Mouse (Mus musculus): ENCODE data around the gene Sptan1. TPM values are rescaled to one million over a fixed set of nuclear protein-coding genes. Genes with fewer than 3 reads are reported as not detected.

Sptan1 gene
- total and polyA plus RNA-seq, 3 experiments, result 26.2 to 29.5 TPM; not detected in 1

DNA sequence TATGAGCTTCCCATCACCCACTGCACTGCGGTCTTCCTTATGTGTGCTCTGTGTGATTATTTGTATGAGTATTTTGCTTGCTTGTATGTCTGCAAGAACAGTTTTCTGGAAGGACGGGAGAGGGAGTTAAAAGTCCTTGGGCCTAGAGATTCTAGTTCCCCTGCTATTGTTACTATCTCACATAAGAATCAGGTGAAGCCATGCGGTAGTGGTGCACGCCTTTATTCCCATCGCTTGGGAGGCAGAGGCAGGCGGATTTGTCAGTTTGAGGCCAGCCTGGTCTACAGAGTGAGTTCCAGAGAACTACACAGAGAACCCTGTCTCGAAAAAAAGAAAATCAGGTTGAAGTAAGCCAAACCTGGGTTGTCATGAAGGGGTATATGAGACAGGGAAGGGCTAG is 107.5 kb downstream of the Sptan1 start:
- Histone ChIP-seq H3K27ac (ENCODE audit: control insufficient read depth, low read depth, low read length) (no peak overlapping the region), H3K79me2 (ENCODE audit: control insufficient read depth, insufficient read depth, low read length, poor library complexity) (peaks cover 14% of the 10 kb centered on the region), H3K36me3 (ENCODE audit: control insufficient read depth in 1 of 2, insufficient read depth in 2 of 2, low read length in 2 of 2) (peaks cover 13 to 17% of the 10 kb centered on the region in 2 experiments), H3K9ac (ENCODE audit: control insufficient read depth, low read depth, low read length, poor library complexity, severe bottlenecking) (no peak overlapping the region), H3K4me3 (ENCODE audit: control insufficient read depth in 1 of 2, insufficient read depth in 1 of 2, low read depth in 2 of 2, low read length in 2 of 2) (no peak overlapping the region), H3K27me3 (ENCODE audit: control insufficient read depth in 1 of 2, insufficient read depth in 2 of 2, low read length in 2 of 2) (no peaks in the 10 kb centered on the region), H3K9me3 (replicated peaks; ENCODE audit: insufficient read depth, low read length) (no peaks in the 10 kb centered on the region), H3K4me1 (ENCODE audit: control insufficient read depth in 1 of 2, insufficient read depth in 2 of 2, low read length in 2 of 2) (peaks cover 2 to 4% of the 10 kb centered on the region in 2 experiments; a peak in 2 of 4 replicates)
- peak; percentile 45 for DNase-seq (ENCODE audit: low read depth, low spot score)
- TF ChIP-seq POLR2AphosphoS2 (IDR thresholded peaks at IDR 0.05; ENCODE audit: low read length), result peak; percentile 83
- TF ChIP-seq POLR2A (IDR thresholded peaks at IDR 0.05; ENCODE audit: control insufficient read depth in 1 of 2, insufficient read depth in 1 of 2, low read depth in 1 of 2, low read length in 2 of 2, poor library complexity in 1 of 2), result peak in 1 of 2 experiments; percentile 41; a peak in 1 of 4 replicates
- TF ChIP-seq BHLHE40 (IDR thresholded peaks at IDR 0.05; ENCODE audit: borderline replicate concordance, low read depth, low read length), result no peak

DNA sequence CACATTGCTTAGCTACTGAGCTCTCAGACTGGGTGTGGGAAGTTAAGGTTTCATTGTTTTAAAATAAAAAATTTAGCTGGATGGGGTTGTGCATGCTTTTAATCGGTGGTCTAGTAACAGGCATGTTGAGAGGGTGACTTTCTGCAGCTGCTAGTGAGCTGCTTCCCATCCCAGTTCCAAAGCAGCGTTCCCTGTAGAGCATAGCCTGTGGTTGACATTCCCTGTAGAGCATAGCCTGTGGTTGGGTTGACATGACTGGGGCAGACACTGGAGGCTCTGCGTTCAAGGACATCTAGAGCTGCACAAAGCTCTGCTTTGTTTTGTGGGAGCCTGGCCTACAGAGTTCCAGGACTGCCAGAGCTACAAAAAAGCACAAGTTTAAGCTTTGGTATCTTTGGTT is 107.9 kb downstream of the Sptan1 start:
- Histone ChIP-seq H3K27me3 (ENCODE audit: control insufficient read depth in 1 of 2, insufficient read depth in 2 of 2, low read length in 2 of 2) (no peaks in the 10 kb centered on the region), H3K9me3 (replicated peaks; ENCODE audit: insufficient read depth, low read length) (no peaks in the 10 kb centered on the region), H3K36me3 (ENCODE audit: control insufficient read depth in 1 of 2, insufficient read depth in 2 of 2, low read length in 2 of 2) (peaks cover 9 to 15% of the 10 kb centered on the region in 2 experiments), H3K79me2 (ENCODE audit: control insufficient read depth, insufficient read depth, low read length, poor library complexity) (peaks cover 10% of the 10 kb centered on the region), H3K4me1 (ENCODE audit: control insufficient read depth in 1 of 2, insufficient read depth in 2 of 2, low read length in 2 of 2) (peaks cover 0 to 6% of the 10 kb centered on the region in 2 experiments; a peak in 3 of 4 replicates), H3K4me3 (ENCODE audit: control insufficient read depth in 1 of 2, insufficient read depth in 1 of 2, low read depth in 2 of 2, low read length in 2 of 2) (no peak overlapping the region), H3K27ac (ENCODE audit: control insufficient read depth, low read depth, low read length) (no peak overlapping the region), H3K9ac (ENCODE audit: control insufficient read depth, low read depth, low read length, poor library complexity, severe bottlenecking) (no peak overlapping the region)
- no peak for DNase-seq (ENCODE audit: low read depth, low spot score)
- no peak for TF ChIP-seq GABPA (IDR thresholded peaks at IDR 0.05; ENCODE audit: low read depth, low read length)
- 0 out of 2 replicates have a peak, but pooled peaks have one; percentile 72 for TF ChIP-seq POLR2AphosphoS5 (IDR thresholded peaks at IDR 0.05; ENCODE audit: borderline replicate concordance, low read depth, low read length)

DNA sequence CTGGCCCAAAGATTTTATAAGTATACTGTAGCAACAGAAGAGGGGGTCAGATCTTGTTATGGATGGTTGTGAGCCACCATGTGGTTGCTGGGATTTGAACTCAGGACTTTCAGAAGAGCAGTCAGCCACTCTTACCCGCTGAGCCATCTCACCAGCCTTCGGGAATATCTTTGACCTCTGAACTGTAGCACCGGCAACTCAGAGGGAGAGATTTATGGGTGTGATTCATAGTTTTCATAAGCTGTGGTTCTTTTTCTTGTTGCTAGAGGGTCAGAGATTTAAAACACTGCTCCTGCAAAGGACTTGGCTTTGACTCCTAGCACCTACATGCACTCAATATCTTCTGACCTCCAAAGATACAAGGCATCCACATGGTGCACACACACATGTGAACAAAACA is 110.3 kb downstream of the Sptan1 start:
- TF ChIP-seq POLR2A (IDR thresholded peaks at IDR 0.05; ENCODE audit: control insufficient read depth in 1 of 2, insufficient read depth in 1 of 2, low read depth in 1 of 2, low read length in 2 of 2, poor library complexity in 1 of 2) (no peak), ZKSCAN1 (IDR thresholded peaks at IDR 0.05; ENCODE audit: low read depth, low read length) (no peak), TBP (IDR thresholded peaks at IDR 0.05; ENCODE audit: low read depth, low read length) (no peak), TAL1 (IDR thresholded peaks at IDR 0.05; ENCODE audit: low read length) (no peak), NELFE (IDR thresholded peaks at IDR 0.05; ENCODE audit: low read depth, low read length) (no peak), TCF12 (IDR thresholded peaks at IDR 0.05; ENCODE audit: low read depth, low read length) (no peak), BHLHE40 (IDR thresholded peaks at IDR 0.05; ENCODE audit: borderline replicate concordance, low read depth, low read length) (no peak), POLR2AphosphoS2 (IDR thresholded peaks at IDR 0.05; ENCODE audit: low read length) (no peak), EP300 (IDR thresholded peaks at IDR 0.05; ENCODE audit: low read depth in 1 of 2, low read length in 2 of 2) (no peak), ETS1 (IDR thresholded peaks at IDR 0.05; ENCODE audit: low read depth, low read length) (no peak), RCOR1 (IDR thresholded peaks at IDR 0.05; ENCODE audit: low read depth, low read length) (no peak), E2F4 (IDR thresholded peaks at IDR 0.05; ENCODE audit: borderline replicate concordance, low read depth, low read length) (no peak), MXI1 (IDR thresholded peaks at IDR 0.05; ENCODE audit: low read depth, low read length) (no peak)
- Histone ChIP-seq H3K27me3 (ENCODE audit: control insufficient read depth in 1 of 2, insufficient read depth in 2 of 2, low read length in 2 of 2) (no peaks in the 10 kb centered on the region), H3K27ac (ENCODE audit: control insufficient read depth, low read depth, low read length) (no peak overlapping the region), H3K9ac (ENCODE audit: control insufficient read depth, low read depth, low read length, poor library complexity, severe bottlenecking) (no peak overlapping the region), H3K9me3 (replicated peaks; ENCODE audit: insufficient read depth, low read length) (no peaks in the 10 kb centered on the region), H3K36me3 (ENCODE audit: control insufficient read depth in 1 of 2, insufficient read depth in 2 of 2, low read length in 2 of 2) (peaks cover 0 to 2% of the 10 kb centered on the region in 2 experiments; a peak in 3 of 4 replicates), H3K79me2 (ENCODE audit: control insufficient read depth, insufficient read depth, low read length, poor library complexity) (0 out of 2 replicates have a peak, but pooled peaks cover 1% of the 10 kb centered on the region), H3K4me3 (ENCODE audit: control insufficient read depth in 1 of 2, insufficient read depth in 1 of 2, low read depth in 2 of 2, low read length in 2 of 2) (no peak overlapping the region), H3K4me1 (ENCODE audit: control insufficient read depth in 1 of 2, insufficient read depth in 2 of 2, low read length in 2 of 2) (peaks cover 0 to 5% of the 10 kb centered on the region in 2 experiments; a peak in 2 of 4 replicates)
- no peak for DNase-seq (ENCODE audit: low read depth, low spot score)
